Mouse (Mus musculus): Measurements from ENCODE around the gene Prr5. TPM values are rescaled to one million over a fixed set of nuclear protein-coding genes. Genes with fewer than 3 reads are reported as not detected.

Gene Prr5
- polyA plus RNA-seq, 1 experiment from 2014 or later, result 20.4 TPM

DNA sequence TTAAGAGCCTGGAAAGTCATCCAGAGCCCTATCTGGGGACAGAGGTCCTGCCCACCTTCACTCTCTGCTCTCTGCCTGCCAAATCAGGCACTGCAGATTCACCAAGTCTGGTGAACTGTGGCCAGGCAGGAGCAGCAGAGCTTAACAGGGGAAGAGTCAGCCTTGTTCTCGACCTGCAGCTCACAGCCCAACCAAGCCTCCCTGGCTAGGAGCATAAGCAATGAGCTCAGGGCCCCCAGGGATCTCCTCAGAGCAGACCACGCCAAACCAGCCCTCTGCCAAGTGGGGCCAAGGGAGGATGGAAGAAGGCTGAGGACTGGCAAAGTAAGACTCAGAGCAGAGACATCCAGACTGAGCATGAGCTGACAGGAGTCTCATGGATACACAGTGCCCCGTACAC, 35.1 kb upstream of the Prr5 start:
- 59% methylated on average over 3 of the region's 3 CpGs for WGBS
- no peaks in the 10 kb centered on the region for H3K9me3 ChIP-seq (ENCODE audit: control insufficient read depth, low read length)
- no peaks in the 10 kb centered on the region for H3K36me3 ChIP-seq (ENCODE audit: control insufficient read depth, insufficient read depth, low read length)
- no peak for DNase-seq (ENCODE audit: low spot score)
- no peak overlapping the region for H3K9ac ChIP-seq (ENCODE audit: low read depth, low read length)
- ATAC-seq (replicated peaks; ENCODE audit: low FRiP score), result no peak
- no peak overlapping the region for H3K4me2 ChIP-seq
- H3K27me3 ChIP-seq (replicated peaks; ENCODE audit: control insufficient read depth, insufficient read depth, low read length), result no peaks in the 10 kb centered on the region
- H3K27ac ChIP-seq (ENCODE audit: low read depth, low read length), result no peak overlapping the region
- H3K4me1 ChIP-seq (replicated peaks; ENCODE audit: control insufficient read depth, insufficient read depth, low read length), result peaks cover 7% of the 10 kb centered on the region; the same call in 1 of the 2 replicates
- H3K4me3 ChIP-seq (ENCODE audit: low read depth, low read length), result no peak overlapping the region

- 0 out of 2 replicates have a peak overlapping the region, but pooled peaks have one; percentile 9 for H3K9ac ChIP-seq (ENCODE audit: low read depth, low read length)
- DNase-seq (ENCODE audit: low spot score) (no peak), ATAC-seq (replicated peaks; ENCODE audit: low FRiP score) (no peak)
- H3K27ac ChIP-seq (ENCODE audit: low read depth, low read length), result peak overlapping the region; percentile 64
- H3K4me1 ChIP-seq (replicated peaks; ENCODE audit: control insufficient read depth, insufficient read depth, low read length), result peaks cover 11% of the 10 kb centered on the region
- no peak overlapping the region for H3K4me3 ChIP-seq (ENCODE audit: low read depth, low read length)
- no peaks in the 10 kb centered on the region for H3K9me3 ChIP-seq (ENCODE audit: control insufficient read depth, low read length)
- H3K36me3 ChIP-seq (ENCODE audit: control insufficient read depth, insufficient read depth, low read length), result no peaks in the 10 kb centered on the region
- H3K27me3 ChIP-seq (replicated peaks; ENCODE audit: control insufficient read depth, insufficient read depth, low read length), result no peaks in the 10 kb centered on the region
- H3K4me2 ChIP-seq, result no peak overlapping the region
Observed at GRCm38 (mm10) chr15:84638405-84638804, 31.0 kb upstream of the Prr5 start.

DNA sequence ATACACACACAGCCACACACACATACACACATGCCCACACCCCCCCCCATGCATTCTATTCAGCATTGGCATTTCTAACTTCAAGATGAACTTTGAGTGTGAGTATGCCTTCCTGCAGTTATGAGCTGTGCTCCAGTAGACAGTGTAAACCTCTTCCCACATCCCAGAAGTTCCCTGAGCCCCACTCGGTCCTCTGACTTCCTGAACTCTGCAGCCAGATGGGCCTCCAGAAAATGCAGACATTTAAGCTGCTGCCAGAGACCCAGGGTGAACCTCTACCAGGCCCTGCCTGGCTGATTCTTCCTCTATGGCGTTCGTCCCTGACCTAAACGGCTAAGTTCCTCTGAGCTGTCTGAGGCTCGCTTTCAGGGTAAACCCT, 30.4 kb upstream of the Prr5 start:
- Histone ChIP-seq H3K4me1 (replicated peaks; ENCODE audit: control insufficient read depth, insufficient read depth, low read length) (peaks cover 11% of the 10 kb centered on the region), H3K9me3 (ENCODE audit: control insufficient read depth, low read length) (no peaks in the 10 kb centered on the region), H3K4me2 (no peak overlapping the region), H3K4me3 (ENCODE audit: low read depth, low read length) (no peak overlapping the region), H3K27me3 (replicated peaks; ENCODE audit: control insufficient read depth, insufficient read depth, low read length) (no peaks in the 10 kb centered on the region), H3K27ac (ENCODE audit: low read depth, low read length) (peak overlapping the region; percentile 64), H3K36me3 (ENCODE audit: control insufficient read depth, insufficient read depth, low read length) (no peaks in the 10 kb centered on the region), H3K9ac (ENCODE audit: low read depth, low read length) (no peak overlapping the region)
- no peak for DNase-seq (ENCODE audit: low spot score)
- 28% methylated on average over 5 of the region's 5 CpGs for WGBS
- ATAC-seq (replicated peaks; ENCODE audit: low FRiP score), result no peak

GRCm38 (mm10) chr15:84639451-84640136, 29.8 kb upstream of the Prr5 start:
- Histone ChIP-seq H3K4me1 (replicated peaks; ENCODE audit: control insufficient read depth, insufficient read depth, low read length) (peaks cover 11% of the 10 kb centered on the region), H3K9me3 (ENCODE audit: control insufficient read depth, low read length) (no peaks in the 10 kb centered on the region), H3K27ac (ENCODE audit: low read depth, low read length) (peak overlapping the region; percentile 64; the same call in 1 of the 2 replicates), H3K4me2 (no peak overlapping the region), H3K9ac (ENCODE audit: low read depth, low read length) (no peak overlapping the region), H3K27me3 (replicated peaks; ENCODE audit: control insufficient read depth, insufficient read depth, low read length) (no peaks in the 10 kb centered on the region), H3K36me3 (ENCODE audit: control insufficient read depth, insufficient read depth, low read length) (no peaks in the 10 kb centered on the region), H3K4me3 (ENCODE audit: low read depth, low read length) (no peak overlapping the region)
- DNase-seq (ENCODE audit: low spot score) (no peak), ATAC-seq (replicated peaks; ENCODE audit: low FRiP score) (0 out of 2 replicates have a peak, but pooled peaks have one; percentile 49)
- 45% methylated on average over 6 of the region's 6 CpGs for WGBS

- H3K36me3 ChIP-seq (ENCODE audit: control insufficient read depth, insufficient read depth, low read length), result no peaks in the 10 kb centered on the region
- H3K9ac ChIP-seq (ENCODE audit: low read depth, low read length), result no peak overlapping the region
- WGBS, result 84% methylated on average over 6 of the region's 6 CpGs
- no peak overlapping the region for H3K4me3 ChIP-seq (ENCODE audit: low read depth, low read length)
- no peak for DNase-seq (ENCODE audit: low spot score)
- H3K27me3 ChIP-seq (replicated peaks; ENCODE audit: control insufficient read depth, insufficient read depth, low read length), result no peaks in the 10 kb centered on the region
- peaks cover 11% of the 10 kb centered on the region for H3K4me1 ChIP-seq (replicated peaks; ENCODE audit: control insufficient read depth, insufficient read depth, low read length)
- H3K4me2 ChIP-seq, result no peak overlapping the region
- no peak for ATAC-seq (replicated peaks; ENCODE audit: low FRiP score)
- H3K27ac ChIP-seq (ENCODE audit: low read depth, low read length), result no peak overlapping the region
- H3K9me3 ChIP-seq (ENCODE audit: control insufficient read depth, low read length), result peaks cover 6% of the 10 kb centered on the region; the same call in 1 of the 2 replicates
Observed at GRCm38 (mm10) chr15:84640722-84641121, 28.7 kb upstream of the Prr5 start.

GRCm38 (mm10) chr15:84641127-84641526, 28.3 kb upstream of the Prr5 start:
- Histone ChIP-seq H3K9me3 (ENCODE audit: control insufficient read depth, low read length) (peaks cover 6% of the 10 kb centered on the region; the same call in 1 of the 2 replicates), H3K36me3 (ENCODE audit: control insufficient read depth, insufficient read depth, low read length) (no peaks in the 10 kb centered on the region), H3K9ac (ENCODE audit: low read depth, low read length) (no peak overlapping the region), H3K4me2 (no peak overlapping the region), H3K4me3 (ENCODE audit: low read depth, low read length) (no peak overlapping the region), H3K4me1 (replicated peaks; ENCODE audit: control insufficient read depth, insufficient read depth, low read length) (peaks cover 11% of the 10 kb centered on the region), H3K27ac (ENCODE audit: low read depth, low read length) (no peak overlapping the region), H3K27me3 (replicated peaks; ENCODE audit: control insufficient read depth, insufficient read depth, low read length) (no peaks in the 10 kb centered on the region)
- 59% methylated on average over 5 of the region's 5 CpGs for WGBS
- no peak for DNase-seq (ENCODE audit: low spot score)
- no peak for ATAC-seq (replicated peaks; ENCODE audit: low FRiP score)

GRCm38 (mm10) chr15:84641948-84642347, 27.5 kb upstream of the Prr5 start:
- Histone ChIP-seq H3K4me3 (ENCODE audit: low read depth, low read length) (no peak overlapping the region), H3K4me2 (no peak overlapping the region), H3K9ac (ENCODE audit: low read depth, low read length) (no peak overlapping the region), H3K9me3 (ENCODE audit: control insufficient read depth, low read length) (peaks cover 6% of the 10 kb centered on the region; the same call in 1 of the 2 replicates), H3K36me3 (ENCODE audit: control insufficient read depth, insufficient read depth, low read length) (no peaks in the 10 kb centered on the region), H3K27ac (ENCODE audit: low read depth, low read length) (no peak overlapping the region), H3K4me1 (replicated peaks; ENCODE audit: control insufficient read depth, insufficient read depth, low read length) (peaks cover 11% of the 10 kb centered on the region), H3K27me3 (replicated peaks; ENCODE audit: control insufficient read depth, insufficient read depth, low read length) (no peaks in the 10 kb centered on the region)
- DNase-seq (ENCODE audit: low spot score) (no peak), ATAC-seq (replicated peaks; ENCODE audit: low FRiP score) (no peak)
- WGBS, result 100% methylated on average over 1 of the region's 1 CpGs

GRCm38 (mm10) chr15:84643178-84643577, 26.2 kb upstream of the Prr5 start:
- Histone ChIP-seq H3K4me1 (replicated peaks; ENCODE audit: control insufficient read depth, insufficient read depth, low read length) (peaks cover 11% of the 10 kb centered on the region), H3K4me2 (no peak overlapping the region), H3K4me3 (ENCODE audit: low read depth, low read length) (no peak overlapping the region), H3K9ac (ENCODE audit: low read depth, low read length) (no peak overlapping the region), H3K36me3 (ENCODE audit: control insufficient read depth, insufficient read depth, low read length) (no peaks in the 10 kb centered on the region), H3K27me3 (replicated peaks; ENCODE audit: control insufficient read depth, insufficient read depth, low read length) (no peaks in the 10 kb centered on the region), H3K27ac (ENCODE audit: low read depth, low read length) (no peak overlapping the region), H3K9me3 (ENCODE audit: control insufficient read depth, low read length) (peaks cover 6% of the 10 kb centered on the region; the same call in 1 of the 2 replicates)
- DNase-seq (ENCODE audit: low spot score) (no peak), ATAC-seq (replicated peaks; ENCODE audit: low FRiP score) (no peak)
- WGBS, result 0% methylated on average over 1 of the region's 1 CpGs

- Histone ChIP-seq H3K4me2 (no peak overlapping the region), H3K27ac (ENCODE audit: low read depth, low read length) (no peak overlapping the region), H3K9me3 (ENCODE audit: control insufficient read depth, low read length) (no peaks in the 10 kb centered on the region; the same call in 1 of the 2 replicates), H3K4me1 (replicated peaks; ENCODE audit: control insufficient read depth, insufficient read depth, low read length) (peaks cover 3% of the 10 kb centered on the region; the same call in 1 of the 2 replicates), H3K4me3 (ENCODE audit: low read depth, low read length) (no peak overlapping the region), H3K36me3 (ENCODE audit: control insufficient read depth, insufficient read depth, low read length) (no peaks in the 10 kb centered on the region), H3K27me3 (replicated peaks; ENCODE audit: control insufficient read depth, insufficient read depth, low read length) (no peaks in the 10 kb centered on the region), H3K9ac (ENCODE audit: low read depth, low read length) (no peak overlapping the region)
- 77% methylated on average over 6 of the region's 6 CpGs for WGBS
- DNase-seq (ENCODE audit: low spot score) (no peak), ATAC-seq (replicated peaks; ENCODE audit: low FRiP score) (no peak)
Observed at GRCm38 (mm10) chr15:84651481-84651880, 17.9 kb upstream of the Prr5 start.
